Mouse (Mus musculus) megakaryocyte-erythroid progenitor cell, adult 5-6 weeks (primary cell): ENCODE data around the gene Tcf7. TPM values are rescaled to one million over a fixed set of nuclear protein-coding genes. Genes with fewer than 3 reads are reported as not detected.
A peak's percentile ranks its signal among the peaks of the same experiment; 100 is the strongest.
"Not testable (repeated sequence)": the region's sequence is repeated elsewhere in the genome, so short reads cannot be mapped to it uniquely, and the experiment has no call there.

Experiments
- ATAC-seq: replicated peaks from 2 replicates; pipeline ENCODE4 v1.8.0; 2016; ENCODE audit warnings: mild to moderate bottlenecking, inconsistent platforms; ENCODE audit not compliant: severe bottlenecking, poor library complexity, low FRiP score, low TSS enrichment
- total RNA-seq, 2 experiments: library from RNA; stranded (forward) in 1 of 2; stranded (reverse) in 1 of 2; fragments of 200-1000, 215-1000 nt in 1 of 2; fragments of >200 nt in 1 of 2; fragmentation: Nextera tagmentation in 1 of 2; gene quantifications; 2 replicates each; pipeline ENCODE4 v1.2.3; 2014 to 2017

The Tcf7 gene
- total RNA-seq, 2 experiments from 2014 or later, result 10.0 to 12.1 TPM

- no peak for ATAC-seq
Observed at GRCm38 (mm10) chr11:52233043-52233653, 49.7 kb downstream of the Tcf7 start.

GRCm38 (mm10) chr11:52231606-52232541 is 50.9 kb downstream of the Tcf7 start, which contains the start of gene Skp1a:
TSS of gene Skp1a (plus strand) at chr11:52231995.
- peak; percentile 69 for ATAC-seq

GRCm38 (mm10) chr11:52230694-52231093 is 52.1 kb downstream of the Tcf7 start:
- peak; percentile 49 for ATAC-seq

- ATAC-seq, result no peak
Observed at GRCm38 (mm10) chr11:52228722-52229448, 53.9 kb downstream of the Tcf7 start.

- no peak for ATAC-seq
Observed at GRCm38 (mm10) chr11:52227466-52228226, 55.2 kb downstream of the Tcf7 start.

GRCm38 (mm10) chr11:52227053-52227452 is 55.8 kb downstream of the Tcf7 start:
- ATAC-seq, result no peak

- no peak for ATAC-seq
Observed at GRCm38 (mm10) chr11:52225986-52226599, 56.7 kb downstream of the Tcf7 start.

GRCm38 (mm10) chr11:52223968-52224682 is 58.7 kb downstream of the Tcf7 start:
- peak; percentile 69 for ATAC-seq

GRCm38 (mm10) chr11:52222891-52223290 is 59.9 kb downstream of the Tcf7 start:
- ATAC-seq, result no peak

GRCm38 (mm10) chr11:52221921-52222320 is 60.9 kb downstream of the Tcf7 start:
- not testable (repeated sequence) for ATAC-seq

- ATAC-seq, result peak; percentile 80
Observed at GRCm38 (mm10) chr11:52220282-52220681, 62.5 kb downstream of the Tcf7 start.

- ATAC-seq, result no peak
Observed at GRCm38 (mm10) chr11:52213887-52214286, 68.9 kb downstream of the Tcf7 start, which contains the start of gene Olfr1371. TSS of gene Olfr1371 (minus strand) at chr11:52213987.

Other genes starting within 250 kb of the Tcf7 start
- 65.6 and 66.8 TPM in 2 replicates for gene Ppp2ca, start 184.3 kb downstream of the Tcf7 start, total RNA-seq (2014; fragmentation: Nextera tagmentation)
- gene Ppp2ca, start 184.3 kb downstream of the Tcf7 start, total RNA-seq (2017), result 103 and 104 TPM in 2 replicates
- not detected in 2 replicates for gene Olfr1373, start 137.5 kb downstream of the Tcf7 start, total RNA-seq (2014; fragmentation: Nextera tagmentation)
- not detected in 2 replicates for gene Olfr1373, start 137.5 kb downstream of the Tcf7 start, total RNA-seq (2017)
- gene Olfr1371, start 69.0 kb downstream of the Tcf7 start, total RNA-seq (2014; fragmentation: Nextera tagmentation), result not detected in 2 replicates
- not detected in 2 replicates for gene Olfr1371, start 69.0 kb downstream of the Tcf7 start, total RNA-seq (2017)
- 186 and 213 TPM in 2 replicates for gene Skp1a, start 51.0 kb downstream of the Tcf7 start, total RNA-seq (2014; fragmentation: Nextera tagmentation)
- 282 and 332 TPM in 2 replicates for gene Skp1a, start 51.0 kb downstream of the Tcf7 start, total RNA-seq (2017)
- gene Vdac1, start 77.8 kb upstream of the Tcf7 start, total RNA-seq (2014; fragmentation: Nextera tagmentation), result 192 and 199 TPM in 2 replicates
- gene Vdac1, start 77.8 kb upstream of the Tcf7 start, total RNA-seq (2017), result 232 and 301 TPM in 2 replicates
- 49.7 and 60.7 TPM in 2 replicates for gene 9530068E07Rik, start 113.4 kb upstream of the Tcf7 start, total RNA-seq (2014; fragmentation: Nextera tagmentation)
- gene 9530068E07Rik, start 113.4 kb upstream of the Tcf7 start, total RNA-seq (2017), result 51.1 and 58.3 TPM in 2 replicates